In genomic region chr15:88036146-88037000, GRCm38 (mm10) we compare ENCODE assay signal across 9 mouse cellular contexts.
A peak's percentile ranks its signal among the peaks of the same experiment; 100 is the strongest.
DNase-seq lines count a peak whose midpoint lies in the region; ATAC-seq lines count a peak whose summit lies in the region.
"Had no signal": no experiment of that assay in that cellular context is flagged by ENCODE, and none has a peak within 500 bp of the region (broad histone marks: within the 10 kb centered on the region; RNA-seq: fewer than 3 reads in every experiment).

No protein-coding gene starts in this region.

- no peak overlapping the region for H3K27ac ChIP-seq in kidney, embryonic 16.5 days (ENCODE audit: low read length)
- H3K27ac ChIP-seq in hindbrain, embryonic 13.5 days, result peak overlapping the region; percentile 73
- H3K27ac ChIP-seq in midbrain, embryonic 13.5 days, result peak overlapping the region; percentile 4
- H3K27ac ChIP-seq: heart, embryonic 15.5 days had no signal

- H3K9me3 ChIP-seq in kidney, embryonic 16.5 days (ENCODE audit: low read length), result no peaks in the 10 kb centered on the region
- no peaks in the 10 kb centered on the region for H3K9me3 ChIP-seq in hindbrain, embryonic 13.5 days
- H3K9me3 ChIP-seq in midbrain, embryonic 13.5 days, result no peaks in the 10 kb centered on the region
- H3K9me3 ChIP-seq: heart, embryonic 15.5 days had no signal

- H3K9ac ChIP-seq in kidney, embryonic 16.5 days (replicated peaks; ENCODE audit: low read length), result no peak overlapping the region
- peak overlapping the region; percentile 51; the same call in 1 of the 2 replicates for H3K9ac ChIP-seq in hindbrain, embryonic 13.5 days
- no peak overlapping the region for H3K9ac ChIP-seq in midbrain, embryonic 13.5 days (replicated peaks)
- H3K9ac ChIP-seq: heart, embryonic 15.5 days had no signal

- no peaks in the 10 kb centered on the region; the same call in 1 of the 2 replicates for H3K27me3 ChIP-seq in kidney, embryonic 16.5 days (ENCODE audit: insufficient read depth, low read length)
- peaks cover 7% of the 10 kb centered on the region; the same call in 1 of the 2 replicates for H3K27me3 ChIP-seq in hindbrain, embryonic 13.5 days
- peaks cover 4% of the 10 kb centered on the region; the same call in 1 of the 2 replicates for H3K27me3 ChIP-seq in midbrain, embryonic 13.5 days

- WGBS in kidney, embryonic 16.5 days, result 50% methylated on average over 22 of the region's 22 CpGs
- 37% methylated on average over 22 of the region's 22 CpGs for WGBS in hindbrain, embryonic 13.5 days
- 62% methylated on average over 22 of the region's 22 CpGs for WGBS in midbrain, embryonic 13.5 days

- no peaks in the 10 kb centered on the region for H3K36me3 ChIP-seq in kidney, embryonic 16.5 days (ENCODE audit: insufficient read depth, low read length)
- no peaks in the 10 kb centered on the region for H3K36me3 ChIP-seq in hindbrain, embryonic 13.5 days
- no peaks in the 10 kb centered on the region for H3K36me3 ChIP-seq in midbrain, embryonic 13.5 days
- H3K36me3 ChIP-seq: heart, embryonic 15.5 days had no signal

- intact Hi-C loops in gastrocnemius, postnatal 36 days (cut with DNase I), result no loop called here

- no peaks in the 10 kb centered on the region for H3K4me1 ChIP-seq in kidney, embryonic 16.5 days (ENCODE audit: insufficient read depth, low read length)
- peaks cover 25% of the 10 kb centered on the region for H3K4me1 ChIP-seq in hindbrain, embryonic 13.5 days (replicated peaks)
- H3K4me1 ChIP-seq in midbrain, embryonic 13.5 days (replicated peaks), result peaks cover 12% of the 10 kb centered on the region
- H3K4me1 ChIP-seq: heart, embryonic 15.5 days had no signal

- DNase-seq in kidney, postnatal 36 days, result no peak
- peak; percentile 53 for DNase-seq in embryo, embryonic 10.5 days (ENCODE audit: low spot score)
- DNase-seq in gastrocnemius, postnatal 36 days, result no peak
- DNase-seq in cerebellum, adult 11-12 months, result no peak

- H3K4me2 ChIP-seq in kidney, embryonic 16.5 days (replicated peaks; ENCODE audit: low read depth, low read length), result no peak overlapping the region
- peak overlapping the region; percentile 20 for H3K4me2 ChIP-seq in hindbrain, embryonic 13.5 days
- no peak overlapping the region for H3K4me2 ChIP-seq in midbrain, embryonic 13.5 days (replicated peaks)
- H3K4me2 ChIP-seq: heart, embryonic 15.5 days had no signal

- peak; percentile 70 for ATAC-seq in kidney, embryonic 16.5 days (ENCODE audit: low FRiP score, low TSS enrichment)
- peak; percentile 77 for ATAC-seq in hindbrain, embryonic 13.5 days (ENCODE audit: low FRiP score)
- ATAC-seq in midbrain, embryonic 13.5 days, result peak; percentile 67
- ATAC-seq in frontal cortex, adult (ENCODE audit: low TSS enrichment), result no peak

- H3K4me3 ChIP-seq in kidney, embryonic 16.5 days (ENCODE audit: low read length), result no peak overlapping the region
- H3K4me3 ChIP-seq in hindbrain, embryonic 13.5 days, result no peak overlapping the region
- H3K4me3 ChIP-seq in midbrain, embryonic 13.5 days (replicated peaks), result no peak overlapping the region
- H3K4me3 ChIP-seq: heart, embryonic 15.5 days had no signal
